Mouse (Mus musculus) bone marrow macrophage, adult 2 months (primary cell): Measurements from ENCODE around the gene Cdc14a.

ENCODE experiments used
- CTCF ChIP-seq: IDR thresholded peaks from 2 replicates; pipeline ENCODE4 v1.5.1; 2012; ENCODE audit warnings: low read depth, mild to moderate bottlenecking, low read length, moderate library complexity
- POLR2A ChIP-seq: IDR thresholded peaks from 2 replicates; pipeline ENCODE4 v1.6.1; 2012; ENCODE audit warnings: mild to moderate bottlenecking, low read depth, low read length, borderline replicate concordance

DNA sequence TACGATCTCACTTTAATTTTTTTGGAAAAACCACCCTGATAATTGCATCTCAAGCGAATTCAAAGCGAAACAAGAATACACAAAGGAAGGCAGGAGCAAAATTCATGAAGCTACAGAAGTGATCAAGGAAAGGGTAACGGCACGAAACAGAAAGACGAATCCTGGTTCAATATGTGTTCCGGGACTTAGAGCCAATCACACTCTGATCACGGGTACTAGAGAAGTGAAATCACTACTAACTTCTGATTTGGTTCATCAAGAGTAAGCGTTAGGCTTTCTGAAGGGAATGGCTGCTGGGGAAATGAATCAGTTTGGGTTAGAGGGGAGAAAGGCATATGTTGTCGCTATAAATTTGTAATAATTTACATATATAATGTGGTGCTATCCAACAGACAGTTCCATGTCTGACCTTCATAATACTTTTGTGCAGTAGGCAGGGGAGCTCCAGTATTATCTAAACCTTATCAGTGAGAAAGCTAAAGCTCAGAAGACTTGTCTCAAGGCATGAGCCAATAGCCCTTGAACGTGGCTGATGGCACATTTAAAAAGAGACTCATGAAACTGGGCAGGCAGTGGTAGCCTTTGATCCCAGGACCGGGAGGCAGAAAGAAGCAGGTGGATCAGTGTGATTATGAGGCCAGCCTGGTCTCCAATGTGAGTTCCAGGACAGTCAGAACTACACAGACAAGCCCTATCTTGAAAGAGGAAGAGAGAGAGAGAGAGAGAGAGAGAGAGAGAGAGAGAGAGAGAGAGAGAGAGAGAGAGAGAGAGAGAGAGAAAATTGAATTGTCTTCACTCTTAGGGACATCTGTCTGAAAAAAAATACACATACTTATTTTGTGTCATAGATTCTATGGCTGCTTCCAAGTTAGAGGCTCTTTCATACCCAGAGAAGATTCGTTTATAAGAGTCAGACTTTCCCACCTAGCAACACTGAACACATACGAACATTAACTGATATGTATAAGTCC is 34.0 kb downstream of the Cdc14a start:
- TF ChIP-seq POLR2A (no peak), CTCF (no peak)
